Mouse (Mus musculus) layer of hippocampus, adult 2 months (tissue): ENCODE results near the gene Hcrtr1. TPM values are rescaled to one million over a fixed set of nuclear protein-coding genes. Genes with fewer than 3 reads are reported as not detected.

Source experiments
- DNase-seq, 2 experiments: peaks; one replicate each; pipeline ENCODE4 v3.0.0; 2022; ENCODE audit warnings: low spot score in 2 of 2
- H3K27ac ChIP-seq: fragments of 200-600 bp; 2 replicates; pipeline ENCODE4 v1.8.1; 2022
- H3K4me3 ChIP-seq: fragments of 200-600 bp; 2 replicates; pipeline ENCODE4 v1.8.1; 2022; ENCODE audit warnings: mild to moderate bottlenecking
- CTCF ChIP-seq: fragments of 200-600 bp; conservative IDR thresholded peaks from 2 replicates; pipeline ENCODE4 v1.8.1; 2022; ENCODE audit warnings: antibody characterized with exemption, mild to moderate bottlenecking, moderate library complexity
- total RNA-seq, 2 experiments: library from RNA; stranded (reverse); gene quantifications; 2 replicates each; pipeline ENCODE4 v1.2.3; 2021

The Hcrtr1 gene
- total RNA-seq, 2 experiments from 2014 or later = 2.7 to 2.8 TPM

DNA sequence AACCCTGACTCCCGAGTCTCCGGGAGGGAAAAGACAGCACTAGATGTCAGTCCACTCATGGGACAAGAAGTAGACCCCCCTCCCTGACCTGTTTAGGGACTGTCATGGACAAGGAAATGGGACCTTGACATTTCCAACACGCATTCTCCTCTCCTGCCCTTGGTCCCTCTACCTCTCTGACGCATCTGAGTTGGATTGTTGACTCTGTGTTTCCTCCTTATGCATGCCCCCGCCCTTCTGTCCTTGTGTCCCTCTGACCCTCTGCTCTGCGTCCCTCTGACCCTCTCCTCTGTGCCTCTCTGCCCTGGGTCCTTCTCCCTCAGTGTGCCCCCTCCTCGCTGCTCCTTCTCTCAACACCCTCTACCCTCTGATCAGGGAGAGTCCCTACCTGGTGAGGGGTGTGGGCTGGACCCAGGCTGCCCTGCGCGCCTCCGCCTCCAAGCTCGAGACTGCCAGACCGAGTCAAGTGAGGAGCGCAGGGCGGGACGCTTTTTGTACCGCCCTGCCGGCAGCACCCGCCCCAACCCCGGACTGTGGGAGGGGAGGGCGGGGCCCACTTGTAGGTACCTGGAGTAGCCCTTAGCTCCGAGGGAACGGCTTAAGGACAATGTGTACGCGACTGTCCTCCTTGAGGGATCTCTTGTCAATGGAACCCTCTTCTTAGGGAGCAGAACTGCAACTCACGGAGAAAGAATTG lies 35.3 kb upstream of the Hcrtr1 start:
- peak overlapping the region; percentile 62 for H3K27ac ChIP-seq
- TF ChIP-seq CTCF = no peak
- no peak for DNase-seq
- peak overlapping the region; percentile 23 for H3K4me3 ChIP-seq

DNA sequence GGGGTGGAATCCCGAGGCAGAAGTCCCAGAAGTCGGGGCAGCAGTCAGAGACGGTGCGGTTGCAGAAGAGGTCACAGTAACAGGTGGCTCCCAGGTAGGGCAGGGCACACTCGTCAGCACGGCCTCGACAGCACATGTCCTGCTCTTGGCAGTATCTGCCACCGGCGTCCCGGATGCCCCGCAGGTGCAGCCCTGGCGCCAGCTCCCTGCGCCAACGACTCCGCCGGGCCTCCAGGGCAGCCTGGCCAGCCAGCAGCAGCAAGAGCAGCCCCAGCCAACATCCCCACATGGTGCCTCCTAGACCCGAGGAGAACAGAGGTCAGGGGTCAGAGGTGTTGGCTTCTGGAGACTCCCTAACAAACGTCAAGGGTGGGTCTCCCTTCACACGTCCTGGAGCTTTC lies 34.8 kb upstream of the Hcrtr1 start:
- no peak for TF ChIP-seq CTCF
- H3K27ac ChIP-seq = peak overlapping the region; percentile 62; the same call in 1 of the 2 replicates
- no peak for DNase-seq
- peak overlapping the region; percentile 23 for H3K4me3 ChIP-seq

DNA sequence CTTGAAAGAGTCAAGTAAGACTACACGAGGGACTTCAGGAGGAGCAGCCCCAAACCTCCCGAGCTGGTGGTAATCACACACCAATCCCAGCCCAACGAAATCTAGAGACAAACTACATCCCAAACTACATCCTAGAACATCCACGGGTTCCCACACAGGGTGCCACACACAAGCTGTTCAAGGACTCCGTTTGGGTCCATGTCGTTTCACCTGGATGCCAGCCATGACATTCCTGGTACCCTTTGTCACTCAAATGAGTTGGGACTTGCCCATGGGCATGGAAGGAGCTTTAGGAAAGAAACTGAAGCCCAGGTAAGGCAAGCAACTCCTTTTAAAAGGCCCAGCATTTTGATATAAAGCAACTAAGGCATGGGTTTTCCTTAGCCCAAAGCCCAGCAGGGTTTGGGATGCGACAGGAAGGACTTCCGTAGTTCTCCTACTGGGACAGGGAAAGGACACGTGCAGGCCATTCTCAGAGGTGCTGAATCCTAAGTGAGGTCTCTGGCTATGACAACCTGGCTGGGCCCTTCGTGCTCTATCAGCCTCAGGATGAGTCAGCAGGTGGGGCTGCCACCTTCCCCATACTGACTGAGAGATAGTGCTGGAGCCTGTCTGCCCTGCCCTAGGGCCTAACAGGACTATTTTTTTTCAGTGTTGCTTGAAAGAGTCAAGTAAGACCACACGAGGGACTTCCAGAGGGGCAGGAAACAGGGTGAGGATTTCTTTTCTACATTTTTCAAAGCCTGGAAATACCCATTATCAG lies 34.1 kb upstream of the Hcrtr1 start:
- peak overlapping the region; percentile 62; the same call in 1 of the 2 replicates for H3K27ac ChIP-seq
- peak overlapping the region; percentile 23 for H3K4me3 ChIP-seq
- no peak for TF ChIP-seq CTCF
- DNase-seq = no peak

DNA sequence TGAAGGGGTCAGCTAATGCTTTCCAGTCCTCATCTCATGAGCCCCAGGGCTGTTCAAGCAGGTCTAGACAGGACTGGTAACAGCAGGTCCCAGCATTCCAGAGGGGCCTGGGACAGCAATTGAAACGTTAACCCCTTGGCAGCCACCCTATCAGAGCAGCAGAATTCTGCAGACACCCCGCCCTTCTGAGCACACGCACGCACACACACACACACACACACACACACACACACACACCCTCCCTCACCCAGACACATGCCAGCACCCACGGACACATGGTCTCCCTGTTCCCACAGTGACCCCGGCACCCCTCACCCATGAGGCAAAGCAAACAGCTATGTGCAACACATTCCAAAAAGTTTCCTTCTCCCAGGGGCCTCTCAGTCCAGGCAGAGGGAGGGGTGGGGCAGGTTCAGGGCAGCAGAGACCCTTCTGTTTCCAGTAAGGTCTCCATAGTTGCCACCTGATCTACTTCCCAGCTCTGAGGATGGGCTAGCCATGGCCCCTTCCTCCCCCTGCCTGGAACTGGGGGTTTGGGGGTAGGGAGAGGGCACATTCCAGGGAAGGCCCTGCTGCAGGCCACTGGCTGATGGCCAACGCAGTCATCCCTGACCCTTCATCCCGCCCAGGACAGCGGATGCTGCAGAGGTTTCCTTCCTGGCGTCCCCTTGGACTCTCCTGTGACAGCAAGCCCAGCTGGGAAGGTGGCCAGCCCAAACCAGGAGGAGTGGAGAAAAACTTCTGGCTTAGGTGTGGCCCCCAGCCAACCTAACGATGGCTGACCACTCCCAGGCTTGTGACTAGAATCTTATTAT lies 33.0 kb upstream of the Hcrtr1 start:
- TF ChIP-seq CTCF = no peak
- no peak for DNase-seq

DNA sequence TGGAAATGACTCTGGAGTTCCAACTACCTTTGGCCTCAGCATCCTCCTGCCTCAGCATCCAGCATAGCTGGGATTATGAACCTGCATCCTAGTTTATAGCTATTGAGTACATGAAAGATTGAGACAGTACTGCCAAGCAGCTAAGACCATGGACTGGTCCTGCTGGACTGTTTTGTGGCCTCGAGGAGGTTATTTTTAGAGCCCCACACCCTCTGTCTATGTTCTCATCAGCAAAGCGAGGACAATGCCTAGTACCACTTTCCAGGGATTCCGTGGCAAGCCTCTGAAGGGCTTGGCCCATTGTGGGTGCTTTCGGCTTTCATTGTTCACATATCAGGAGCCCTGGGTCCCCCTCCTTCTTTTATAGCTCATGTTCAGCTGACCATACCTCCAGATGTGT lies 31.2 kb upstream of the Hcrtr1 start:
- H3K27ac ChIP-seq = no peak overlapping the region
- DNase-seq = no peak
- no peak for TF ChIP-seq CTCF
- no peak overlapping the region for H3K4me3 ChIP-seq

More for the DNA sequence above, 33.0 kb upstream of the Hcrtr1 start:
- Histone ChIP-seq H3K27ac (no peak overlapping the region), H3K4me3 (no peak overlapping the region)

- Histone ChIP-seq H3K27ac (peak overlapping the region; percentile 53; the same call in 1 of the 2 replicates), H3K4me3 (no peak overlapping the region)
- no peak for TF ChIP-seq CTCF
- no peak for DNase-seq
Measured at GRCm38 (mm10) chr4:130169411-130169971, 30.3 kb upstream of the Hcrtr1 start.

GRCm38 (mm10) chr4:130168280-130169183 lies 29.4 kb upstream of the Hcrtr1 start:
- no peak for TF ChIP-seq CTCF
- no peak overlapping the region; the same call in 1 of the 2 replicates for H3K4me3 ChIP-seq
- DNase-seq = no peak
- H3K27ac ChIP-seq = peak overlapping the region; percentile 53

GRCm38 (mm10) chr4:130167814-130168213 lies 28.7 kb upstream of the Hcrtr1 start:
- H3K4me3 ChIP-seq = no peak overlapping the region; the same call in 1 of the 2 replicates
- no peak for TF ChIP-seq CTCF
- no peak overlapping the region; the same call in 1 of the 2 replicates for H3K27ac ChIP-seq
- DNase-seq = no peak

DNA sequence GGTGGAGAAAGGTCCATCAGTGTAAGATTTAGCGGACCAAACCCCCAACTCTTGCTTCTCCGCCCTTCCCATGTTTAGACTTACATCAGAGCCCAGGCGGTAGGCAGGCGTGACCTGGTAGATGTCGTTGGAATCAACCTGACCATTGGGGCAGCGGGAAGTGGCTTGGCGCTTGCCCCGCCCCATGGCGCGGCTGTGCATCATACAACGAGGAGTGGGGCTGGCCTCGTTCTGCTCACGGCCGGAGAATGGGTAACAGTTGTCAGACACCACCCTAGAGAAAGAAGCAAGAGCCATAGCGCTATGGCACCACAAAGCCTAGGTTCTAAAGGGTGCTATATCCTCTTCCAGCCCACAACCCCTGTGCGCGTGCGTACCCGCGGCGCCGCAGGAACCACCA lies 28.2 kb upstream of the Hcrtr1 start:
- DNase-seq = no peak
- no peak overlapping the region; the same call in 1 of the 2 replicates for H3K27ac ChIP-seq
- TF ChIP-seq CTCF = no peak
- no peak overlapping the region for H3K4me3 ChIP-seq

GRCm38 (mm10) chr4:130166592-130166991 lies 27.4 kb upstream of the Hcrtr1 start:
- TF ChIP-seq CTCF = no peak
- DNase-seq = no peak
- peak overlapping the region; percentile 39; the same call in 1 of the 2 replicates for H3K27ac ChIP-seq
- no peak overlapping the region for H3K4me3 ChIP-seq

DNA sequence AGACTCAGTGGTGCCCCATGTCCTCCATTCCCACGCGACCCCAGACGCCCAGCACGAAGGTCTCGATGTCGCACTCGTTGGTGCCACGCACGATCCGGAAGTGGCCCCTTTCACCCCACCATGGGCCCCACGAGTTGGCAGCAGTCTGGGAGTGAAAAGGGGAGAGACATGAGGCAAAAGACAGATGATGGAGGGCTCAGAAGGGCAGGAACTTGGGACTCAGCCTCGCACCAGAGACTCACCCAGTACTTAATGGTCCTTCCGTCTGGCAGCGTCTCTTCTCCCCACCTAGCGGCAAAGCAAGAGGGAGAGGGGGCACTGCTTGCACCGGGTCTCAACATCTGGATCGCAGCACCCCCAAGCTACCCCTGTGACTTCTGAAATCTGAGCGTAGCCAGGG lies 26.9 kb upstream of the Hcrtr1 start:
- no peak for TF ChIP-seq CTCF

GRCm38 (mm10) chr4:130164121-130164520 lies 25.0 kb upstream of the Hcrtr1 start:
- DNase-seq = no peak
- TF ChIP-seq CTCF = no peak
- H3K27ac ChIP-seq = peak overlapping the region; percentile 64; the same call in 1 of the 2 replicates
- H3K4me3 ChIP-seq = no peak overlapping the region

More for the DNA sequence above, 26.9 kb upstream of the Hcrtr1 start:
- H3K4me3 ChIP-seq = no peak overlapping the region
- H3K27ac ChIP-seq = no peak overlapping the region; the same call in 1 of the 2 replicates
- no peak for DNase-seq
